Mouse (Mus musculus): ENCODE measurements around the gene Igsf6. TPM values are rescaled to one million over a fixed set of nuclear protein-coding genes. Genes with fewer than 3 reads are reported as not detected.

Gene Igsf6
- 0.52 and 0.68 TPM in 2 replicates for polyA plus RNA-seq (2021; fragmentation: Nextera tagmentation)
- long read RNA-seq, experiment 1, partial matches to known transcripts, result 0 of 1 reads
- long read RNA-seq, experiment 1, other reads (novel, unspliced or antisense), result 0 of 1 reads
- long read RNA-seq, experiment 2, partial matches to known transcripts, result 0 of 4 reads
- long read RNA-seq, experiment 2, other reads (novel, unspliced or antisense), result 0 of 4 reads

GRCm38 (mm10) chr7:121074281-121074680, at the start of gene Igsf6:
TSS of gene Igsf6 (minus strand) at chr7:121074572.

DNA sequence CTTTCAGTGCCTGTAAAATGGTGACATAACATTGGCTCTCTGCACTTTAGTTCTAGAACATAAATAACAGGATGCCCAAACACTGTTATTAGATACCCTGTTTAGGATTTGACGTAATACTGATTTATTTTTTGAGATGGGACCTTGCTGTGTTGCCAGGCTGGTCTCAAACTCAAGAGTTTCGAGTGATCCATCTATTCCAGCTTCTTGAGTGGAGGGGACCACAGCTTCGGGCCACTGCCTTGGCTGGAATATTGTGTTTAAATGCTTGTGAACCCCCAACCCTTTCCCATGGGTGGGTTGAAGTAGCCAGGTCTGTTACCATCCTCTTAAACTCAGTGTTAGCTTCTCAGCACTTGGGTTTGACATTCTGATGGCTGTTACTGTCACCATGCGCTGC, 7.0 kb upstream of the Igsf6 start, which contains the start of gene Otoa:
Gene Otoa (plus strand): TSS at position 301 of the 400 bp plus-strand sequence.

DNA sequence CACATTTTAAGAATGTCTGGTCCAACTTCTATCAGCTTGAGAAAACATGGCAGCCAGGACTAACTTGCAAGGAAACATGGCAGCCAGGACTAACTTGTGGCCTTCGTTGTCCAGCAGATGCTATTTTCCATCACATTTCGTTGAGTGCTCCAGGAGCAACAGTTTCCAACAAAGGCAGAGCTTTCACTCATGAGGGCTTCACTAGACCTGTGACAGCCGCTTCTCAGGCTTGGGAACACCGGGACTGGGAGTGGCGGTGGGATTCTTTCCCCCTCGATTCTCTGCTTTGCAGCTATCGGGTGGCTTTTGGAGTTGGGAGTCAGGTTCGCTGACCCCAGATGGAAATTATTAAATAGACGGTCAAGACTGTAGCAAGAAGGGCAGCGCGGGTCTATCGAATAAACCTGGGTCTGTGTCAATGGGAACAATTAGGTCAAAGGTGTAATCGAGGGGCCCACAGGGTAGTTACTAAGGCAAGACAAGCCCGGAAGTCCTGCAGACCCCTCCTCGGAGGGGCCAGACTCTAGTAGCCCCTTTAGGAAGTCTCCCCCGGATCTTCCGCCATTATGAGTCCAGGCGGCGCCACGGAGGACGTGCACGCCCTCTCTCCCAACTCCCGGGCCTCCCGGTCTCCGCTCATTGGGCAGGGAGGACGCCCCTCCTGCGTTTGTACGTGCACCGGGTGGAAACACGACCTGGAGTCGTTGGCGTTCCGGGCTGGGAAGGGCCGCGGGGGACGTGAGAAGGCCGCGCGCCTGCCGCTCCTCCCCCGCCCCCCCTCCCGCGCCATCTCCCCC, 40.3 kb downstream of the Igsf6 start, which contains the start of gene Mettl9:
Gene Mettl9 (plus strand): TSS at position 590 of the 797 bp plus-strand sequence.

Other genes starting within 250 kb of the Igsf6 start
- 6.8 and 7.3 TPM in 2 replicates for gene Eef2k, start 231.7 kb downstream of the Igsf6 start, polyA plus RNA-seq (2021; fragmentation: Nextera tagmentation)
- gene Polr3e, start 156.8 kb downstream of the Igsf6 start, polyA plus RNA-seq (2021; fragmentation: Nextera tagmentation), result 12.0 and 12.6 TPM in 2 replicates
- gene Cdr2, start 92.3 kb downstream of the Igsf6 start, polyA plus RNA-seq (2021; fragmentation: Nextera tagmentation), result 0.72 and 1.8 TPM in 2 replicates
- 1.8 and 3.3 TPM in 2 replicates for gene Mfsd13b, start 92.1 kb downstream of the Igsf6 start, polyA plus RNA-seq (2021; fragmentation: Nextera tagmentation)
- gene Mettl9, start 40.1 kb downstream of the Igsf6 start, polyA plus RNA-seq (2021; fragmentation: Nextera tagmentation), result 77.7 and 80.9 TPM in 2 replicates
- 0.05 and 0.06 TPM in 2 replicates for gene Otoa, start 7.1 kb upstream of the Igsf6 start, polyA plus RNA-seq (2021; fragmentation: Nextera tagmentation)